Mouse (Mus musculus) CD4-positive, CD25-positive, alpha-beta regulatory T cell, adult 4 months (primary cell): Measurements from ENCODE around the gene Porcn. TPM values are rescaled to one million over a fixed set of nuclear protein-coding genes. Genes with fewer than 3 reads are reported as not detected.
A peak's percentile ranks its signal among the peaks of the same experiment; 100 is the strongest.

Experiments used
- ATAC-seq: one replicate; pipeline ENCODE4 v1.8.0; 2017
- polyA plus RNA-seq, 2 experiments: library from polyadenylated mRNA; unstranded; fragments of 100-300 nt; shearing (Covaris generic); gene quantifications; one replicate each; pipeline ENCODE4 v1.2.1; 2017

The Porcn gene
- polyA plus RNA-seq, 2 experiments from 2014 or later, result 0.30 to 0.33 TPM

GRCm38 (mm10) chrX:8205551-8205950, 774 bp downstream of the Porcn start:
- ATAC-seq, result no peak

- ATAC-seq, result no peak
These were observed 1.2 kb downstream of the Porcn start for GRCm38 (mm10) chrX:8205088-8205487.

- ATAC-seq, result no peak
These were observed 2.2 kb downstream of the Porcn start for GRCm38 (mm10) chrX:8204076-8204475.

- no peak for ATAC-seq
These were observed 3.2 kb downstream of the Porcn start for GRCm38 (mm10) chrX:8203105-8203504.

- ATAC-seq, result peak; percentile 30
These were observed 13.0 kb downstream of the Porcn start, which contains the start of gene Ebp for GRCm38 (mm10) chrX:8193419-8193723. Gene Ebp (minus strand): TSS chrX:8193512.

- peak; percentile 99 for ATAC-seq
These were observed 13.5 kb downstream of the Porcn start for GRCm38 (mm10) chrX:8192640-8193418.

DNA sequence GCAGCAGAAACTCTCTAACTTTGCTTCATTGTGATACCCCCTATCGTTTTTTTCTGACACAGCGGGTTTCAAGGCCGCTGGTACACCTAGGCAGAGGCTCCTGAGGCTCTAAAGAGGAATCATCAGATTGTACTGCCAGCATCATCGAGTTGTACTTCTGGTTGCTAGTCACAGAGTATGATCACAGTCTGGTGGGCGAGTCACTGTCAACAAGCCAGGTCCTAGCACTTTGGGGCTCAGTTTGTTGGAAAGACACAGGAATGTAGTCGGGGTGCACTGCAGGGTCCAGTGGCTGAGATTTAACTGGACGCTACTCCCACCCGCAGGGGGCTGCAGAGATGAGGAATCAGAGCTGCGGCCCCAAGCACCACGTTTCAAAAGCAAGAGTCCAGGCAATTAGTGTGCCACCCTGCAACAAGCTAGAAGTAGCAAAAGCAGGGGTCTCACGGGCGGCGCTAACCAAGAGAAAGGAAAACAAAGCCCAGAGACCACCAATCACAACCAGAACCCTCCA, 14.1 kb downstream of the Porcn start:
- no peak for ATAC-seq

DNA sequence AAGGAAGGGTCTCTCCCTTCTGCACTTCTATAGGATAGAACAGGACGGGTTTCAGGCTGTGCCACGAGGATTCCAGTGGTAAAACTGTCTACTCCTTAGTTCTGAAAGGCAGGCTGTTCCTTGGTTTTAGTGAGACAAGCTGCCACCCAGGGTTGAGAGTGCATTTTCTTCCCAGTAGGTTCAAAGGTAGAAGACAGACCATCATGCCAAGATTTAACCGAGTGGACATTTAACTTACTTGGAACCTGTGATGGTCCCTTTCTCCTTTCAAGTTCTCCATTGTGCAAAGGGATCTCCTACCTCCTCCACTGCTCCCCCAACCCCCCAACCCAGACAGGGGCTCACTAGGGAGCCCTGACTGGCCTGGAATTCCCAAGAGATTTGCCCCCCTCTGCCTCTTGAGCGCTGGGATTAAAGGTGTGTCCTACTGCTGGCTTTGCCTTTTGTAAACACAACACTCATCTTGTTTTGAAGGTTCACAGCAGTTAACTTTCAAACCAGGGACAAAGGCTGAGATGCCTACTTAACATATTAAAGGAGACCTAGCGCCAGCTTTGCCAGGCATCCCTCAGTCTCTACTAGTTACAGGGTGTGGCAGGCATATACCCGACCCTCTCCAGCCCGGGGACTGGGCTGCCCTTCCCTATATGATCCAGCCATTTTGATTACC, 23.3 kb downstream of the Porcn start:
- no peak for ATAC-seq

DNA sequence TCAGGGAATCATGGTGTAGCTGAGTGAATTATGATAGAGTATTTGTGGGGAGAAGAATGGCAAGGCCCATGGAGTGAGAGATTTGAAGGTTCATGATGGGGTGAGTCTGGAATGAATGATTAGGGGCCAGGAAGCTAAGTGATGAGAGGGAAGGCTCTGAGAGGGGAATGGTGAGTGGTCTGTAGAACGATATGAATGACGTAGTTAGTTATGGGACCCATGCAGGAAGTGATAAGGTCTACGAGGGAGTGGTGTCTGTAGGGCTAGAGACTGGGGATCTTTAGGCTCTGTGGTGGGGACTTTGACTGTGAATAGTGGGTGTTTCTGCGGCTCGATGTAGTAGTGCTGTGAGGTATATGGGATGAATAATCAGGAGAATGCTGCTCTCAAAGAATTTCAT, 26.7 kb downstream of the Porcn start:
- ATAC-seq, result no peak

- no peak for ATAC-seq
These were observed 27.5 kb downstream of the Porcn start for GRCm38 (mm10) chrX:8178871-8179270.

DNA sequence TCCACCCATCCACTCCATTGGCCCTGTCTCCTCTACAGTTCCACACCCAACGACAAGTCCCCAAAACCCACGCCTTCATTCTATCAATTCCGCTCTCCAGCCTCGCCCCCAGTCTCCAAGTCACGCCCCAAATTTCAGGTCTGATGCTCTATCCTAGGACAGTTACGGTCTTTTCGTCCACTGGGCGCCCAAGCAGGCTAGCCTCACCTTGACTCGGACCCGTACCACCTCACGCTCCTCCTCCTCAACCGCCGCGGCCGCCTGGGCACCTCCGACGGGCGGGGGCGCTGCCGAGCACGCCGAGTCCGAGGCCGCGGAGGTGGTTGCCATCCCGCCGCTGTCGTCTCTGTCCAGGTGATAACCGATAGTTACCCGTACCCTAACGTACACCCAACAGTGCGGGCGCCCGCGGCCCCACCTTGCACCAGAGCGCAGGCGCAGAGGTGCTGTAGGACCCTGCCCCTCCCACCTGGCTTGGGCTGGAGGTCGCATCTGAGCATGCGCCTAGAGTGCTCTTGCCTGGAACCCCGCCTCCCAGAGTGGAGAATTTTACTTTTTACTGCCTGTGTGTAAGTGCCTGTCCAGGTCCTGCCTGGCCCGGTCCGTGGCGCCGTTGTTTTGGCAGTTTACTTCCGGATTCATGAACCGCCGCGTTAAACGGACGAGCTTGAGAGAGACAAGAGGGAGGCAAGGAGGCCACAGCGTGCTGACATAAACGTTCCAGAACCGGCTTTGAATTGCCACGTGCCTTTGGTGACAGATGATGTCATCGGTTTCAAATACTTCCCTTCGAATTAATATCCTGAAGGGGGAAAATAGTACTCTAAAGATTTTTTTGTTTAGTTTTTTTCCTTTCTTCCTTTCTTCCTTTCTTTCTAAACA, 30.6 kb downstream of the Porcn start, which contains the start of gene Tbc1d25:
Gene Tbc1d25, minus strand, starts transcription at position 678 of the 882 bp plus-strand sequence.
- ATAC-seq, result peak; percentile 82

DNA sequence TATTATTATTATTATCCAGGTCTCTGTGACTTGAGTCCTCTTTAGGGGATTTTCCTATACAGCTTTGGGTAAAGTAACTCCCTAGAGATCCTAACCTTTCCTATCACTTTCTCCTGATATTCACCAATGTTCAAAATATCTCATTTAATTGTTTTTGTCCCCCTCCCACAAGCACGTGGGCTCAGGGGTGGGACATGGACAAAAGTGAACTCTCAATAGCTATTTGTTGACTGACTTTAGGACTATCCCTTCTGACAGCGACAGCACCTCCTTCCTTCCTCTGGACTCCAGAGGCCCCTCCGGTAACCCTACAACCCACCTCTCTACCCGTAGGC, 31.2 kb downstream of the Porcn start:
- ATAC-seq, result no peak

- ATAC-seq, result no peak
These were observed 38.3 kb downstream of the Porcn start for GRCm38 (mm10) chrX:8167716-8168647.

DNA sequence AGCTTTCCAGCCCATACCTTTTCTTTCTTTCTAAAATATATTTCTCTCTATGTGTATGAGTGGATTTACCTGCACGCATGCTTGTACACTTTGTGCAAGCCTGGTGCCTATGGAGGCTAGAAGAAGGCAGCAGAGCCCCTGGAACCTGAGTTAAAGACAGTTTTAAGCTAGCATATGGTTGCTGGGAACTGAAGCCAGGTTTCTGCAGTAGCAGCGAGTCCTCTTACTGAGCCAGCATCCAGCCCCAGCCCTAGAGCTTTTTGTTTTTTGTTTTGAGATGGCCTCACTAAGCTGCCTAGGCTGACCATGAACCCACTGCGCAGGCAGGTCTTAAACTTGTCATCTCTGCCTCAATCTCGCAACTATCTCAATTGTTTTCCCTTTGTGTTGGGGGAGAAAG, 41.9 kb downstream of the Porcn start:
- ATAC-seq, result no peak

DNA sequence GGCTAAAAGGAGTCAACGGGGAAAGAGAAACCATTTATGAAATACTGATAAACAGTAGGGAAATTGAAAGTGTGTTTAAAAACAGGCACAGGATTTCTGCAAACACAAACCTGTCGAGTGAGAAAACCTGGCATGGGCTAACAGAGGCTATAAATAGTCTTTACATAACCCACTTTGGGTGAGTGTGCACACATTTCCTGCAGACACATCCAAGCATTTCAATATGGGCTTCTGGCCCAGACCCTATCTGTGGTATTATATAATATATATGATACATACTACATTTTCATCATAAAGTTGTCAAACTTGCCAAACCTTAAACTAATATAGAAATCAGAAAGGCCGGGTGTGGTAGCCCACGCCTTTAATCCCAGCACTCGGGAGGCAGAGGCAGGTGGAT, 43.2 kb downstream of the Porcn start:
- no peak for ATAC-seq

GRCm38 (mm10) chrX:8145153-8145991, 61.0 kb downstream of the Porcn start, which contains the start of gene Rbm3:
Gene Rbm3 (minus strand): TSS chrX:8145880.
- peak; percentile 84 for ATAC-seq
